ENCODE assay signal across 10 mouse cellular contexts in the genomic region with DNA sequence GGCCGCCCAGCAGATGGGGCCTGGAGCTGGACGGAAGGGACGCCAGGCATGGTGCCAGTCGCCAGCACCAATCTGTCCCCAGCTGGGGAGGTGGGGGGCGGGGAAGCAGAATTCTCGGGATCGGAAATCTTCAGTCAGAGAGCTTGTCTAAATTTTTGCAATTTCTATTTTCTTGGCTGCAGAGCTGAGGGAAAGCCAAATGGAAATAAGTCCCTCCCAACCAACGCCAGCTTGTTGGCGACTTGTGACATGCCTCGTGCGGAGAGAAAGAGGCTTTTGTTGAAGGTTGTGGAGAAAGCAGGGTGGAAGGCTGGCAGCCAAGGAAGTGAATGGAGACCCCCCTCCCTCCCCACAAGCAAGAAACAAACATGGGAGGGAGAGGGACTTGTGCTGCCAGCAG.
DNase-seq lines count a peak whose midpoint lies in the region; ATAC-seq and TF ChIP-seq lines count a peak whose summit lies in the region.
"Had no signal": no experiment of that assay in that cellular context is flagged by ENCODE, and none has a peak within 500 bp of the region (broad histone marks: within the 10 kb centered on the region; RNA-seq: fewer than 3 reads in every experiment).

No protein-coding gene starts in this region.

- DNase-seq in lung, postnatal 0 days (ENCODE audit: low spot score), result peak; percentile 29
- DNase-seq in lung, adult 2 months, result no peak
- peak; percentile 44 to 48 for DNase-seq in left cerebral cortex, postnatal 25 days (ENCODE audit: low spot score in 2 of 2)
- peak; percentile 32 for DNase-seq in telencephalon, adult 2 months (ENCODE audit: low read depth, low spot score)
- DNase-seq in adrenal gland, adult 18-20 months (ENCODE audit: low spot score in 2 of 2), result no peak
- no peak for DNase-seq in urinary bladder, postnatal 4 days (ENCODE audit: low spot score in 2 of 2)

- H3K27ac ChIP-seq in lung, postnatal 0 days (ENCODE audit: low read length), result no peak overlapping the region
- peak overlapping the region; percentile 58 for H3K27ac ChIP-seq in hindbrain, embryonic 12.5 days
- H3K27ac ChIP-seq: embryonic facial prominence, embryonic 12.5 days; limb, embryonic 12.5 days; midbrain, embryonic 12.5 days had no signal

- H3K4me1 ChIP-seq in lung, postnatal 0 days (ENCODE audit: insufficient read depth, low read depth, low read length), result no peaks in the 10 kb centered on the region
- no peaks in the 10 kb centered on the region for H3K4me1 ChIP-seq in lung, adult 2 months (ENCODE audit: control insufficient read depth, insufficient read depth, low read length)
- peaks cover 29% of the 10 kb centered on the region for H3K4me1 ChIP-seq in hindbrain, embryonic 12.5 days

- no peak overlapping the region for H3K4me3 ChIP-seq in lung, postnatal 0 days (ENCODE audit: low read depth, low read length)
- H3K4me3 ChIP-seq in lung, adult 2 months (replicated peaks; ENCODE audit: extremely low read depth, low read depth, low read length), result no peak overlapping the region
- H3K4me3 ChIP-seq in hindbrain, embryonic 12.5 days, result no peak overlapping the region
- H3K4me3 ChIP-seq: embryonic facial prominence, embryonic 12.5 days; limb, embryonic 12.5 days; midbrain, embryonic 12.5 days had no signal

- intact Hi-C loops in left cerebral cortex, postnatal 25 days (cut with DNase I), result no loop called here

- no peak overlapping the region for H3K4me2 ChIP-seq in lung, postnatal 0 days (replicated peaks; ENCODE audit: low read depth, low read length)
- no peak overlapping the region for H3K4me2 ChIP-seq in hindbrain, embryonic 12.5 days (replicated peaks)
- H3K4me2 ChIP-seq: embryonic facial prominence, embryonic 12.5 days; limb, embryonic 12.5 days; midbrain, embryonic 12.5 days had no signal

- no peak for TF ChIP-seq EP300 in lung, postnatal 0 days (IDR thresholded peaks at IDR 0.05)

- ATAC-seq in lung, postnatal 0 days, result no peak; the same call in 1 of the 2 replicates
- ATAC-seq in hindbrain, embryonic 12.5 days (ENCODE audit: low FRiP score), result no peak

- no peaks in the 10 kb centered on the region for H3K36me3 ChIP-seq in lung, postnatal 0 days (ENCODE audit: insufficient read depth, low read length)
- no peaks in the 10 kb centered on the region for H3K36me3 ChIP-seq in hindbrain, embryonic 12.5 days
- H3K36me3 ChIP-seq: embryonic facial prominence, embryonic 12.5 days; limb, embryonic 12.5 days; midbrain, embryonic 12.5 days had no signal

- no peak for TF ChIP-seq POLR2A in lung, adult 2 months (IDR thresholded peaks at IDR 0.05; ENCODE audit: borderline replicate concordance, extremely low read depth, low read depth, low read length)

- no peak overlapping the region for H3K9ac ChIP-seq in lung, postnatal 0 days (replicated peaks; ENCODE audit: low read depth)
- no peak overlapping the region for H3K9ac ChIP-seq in hindbrain, embryonic 12.5 days
- H3K9ac ChIP-seq: embryonic facial prominence, embryonic 12.5 days; limb, embryonic 12.5 days; midbrain, embryonic 12.5 days had no signal

- 47% methylated on average over 11 of the region's 11 CpGs for WGBS in lung, postnatal 0 days
- 55% methylated on average over 11 of the region's 11 CpGs for WGBS in lung, adult 2 months
- whole genome bisulfite sequencing in hindbrain, embryonic 12.5 days, result 55% methylated on average over 11 of the region's 11 CpGs

- no peak for TF ChIP-seq CTCF in lung, postnatal 0 days (IDR thresholded peaks at IDR 0.05)
- no peak for TF ChIP-seq CTCF in lung, adult 2 months (IDR thresholded peaks at IDR 0.05; ENCODE audit: insufficient read depth, low read length)

- H3K27me3 ChIP-seq in lung, postnatal 0 days (replicated peaks; ENCODE audit: insufficient read depth, low read length), result no peaks in the 10 kb centered on the region
- H3K27me3 ChIP-seq in hindbrain, embryonic 12.5 days, result peaks cover 26% of the 10 kb centered on the region

- no peaks in the 10 kb centered on the region for H3K9me3 ChIP-seq in lung, postnatal 0 days (ENCODE audit: low read length)
- no peaks in the 10 kb centered on the region for H3K9me3 ChIP-seq in hindbrain, embryonic 12.5 days (replicated peaks)
- H3K9me3 ChIP-seq: embryonic facial prominence, embryonic 12.5 days; limb, embryonic 12.5 days; midbrain, embryonic 12.5 days had no signal

Comparison
In these comparisons a context has a peak if more than half of its experiments do, and no peak if none do; other contexts are left out.
1. DNase-seq: peak in lung, postnatal 0 days (single experiment), left cerebral cortex, postnatal 25 days (2 of 2) and telencephalon, adult 2 months (single experiment); none in lung, adult 2 months (single experiment), adrenal gland, adult 18-20 months (0 of 2) and urinary bladder, postnatal 4 days (0 of 2).